Mouse (Mus musculus): ENCODE measurements around the gene Amigo1. TPM values are rescaled to one million over a fixed set of nuclear protein-coding genes. Genes with fewer than 3 reads are reported as not detected.

Gene Amigo1
- polyA plus RNA-seq, 1 experiment from 2014 or later: 7.5 TPM

GRCm38 (mm10) chr3:108164807-108165206 lies 21.3 kb upstream of the Amigo1 start:
- Histone ChIP-seq H3K27ac (replicated peaks) (0 out of 2 replicates have a peak overlapping the region, but pooled peaks have one; percentile 81), H3K4me2 (replicated peaks) (peak overlapping the region; percentile 38; the same call in 1 of the 2 replicates), H3K9ac (replicated peaks) (no peak overlapping the region), H3K27me3 (no peaks in the 10 kb centered on the region; the same call in 1 of the 2 replicates), H3K36me3 (no peaks in the 10 kb centered on the region), H3K4me1 (peaks cover 47% of the 10 kb centered on the region), H3K9me3 (no peaks in the 10 kb centered on the region), H3K4me3 (no peak overlapping the region)
- 30% methylated on average over 9 of the region's 9 CpGs for WGBS
- peak; percentile 65 for ATAC-seq (ENCODE audit: low FRiP score, low read depth)

DNA sequence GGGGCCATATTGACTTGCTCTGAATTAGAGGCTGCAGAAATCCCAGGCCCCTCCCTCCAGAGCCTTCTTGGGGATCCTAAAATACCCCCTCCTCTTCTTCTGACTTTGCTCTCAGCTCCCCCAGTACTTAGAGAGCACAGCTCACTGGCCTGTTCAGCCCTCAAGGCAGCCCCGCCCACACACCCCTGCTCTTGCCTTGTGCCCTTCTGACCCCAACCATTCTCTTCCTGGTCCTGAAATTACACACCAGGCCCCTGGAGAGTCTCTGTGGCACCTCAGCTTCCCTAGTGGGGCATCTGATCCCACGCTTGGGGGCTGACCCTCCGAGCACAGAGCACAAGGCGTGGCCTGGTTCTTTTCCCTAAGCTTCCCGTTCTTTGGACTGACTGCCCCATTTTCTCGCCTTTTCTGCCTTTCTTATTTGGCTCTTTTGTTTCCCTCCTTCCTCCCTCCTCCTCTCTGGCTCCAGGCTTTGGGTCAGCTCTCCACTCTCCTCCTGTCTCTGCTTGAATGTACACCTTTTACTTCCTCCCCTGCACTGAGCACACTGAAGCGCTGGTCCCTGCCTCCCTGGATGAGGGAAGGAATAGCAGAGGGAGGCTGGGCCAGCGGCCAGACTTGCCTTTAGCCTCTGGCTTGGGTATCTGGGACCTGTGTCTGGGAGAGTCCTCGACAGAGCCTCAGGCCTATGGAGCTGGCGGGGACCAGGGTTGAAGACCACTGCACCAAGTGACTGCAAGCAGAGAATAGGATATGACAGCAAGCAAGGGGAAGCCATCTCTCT lies 20.4 kb upstream of the Amigo1 start:
- WGBS: 26% methylated on average over 10 of the region's 10 CpGs
- no peaks in the 10 kb centered on the region; the same call in 1 of the 2 replicates for H3K27me3 ChIP-seq
- H3K36me3 ChIP-seq: no peaks in the 10 kb centered on the region
- no peaks in the 10 kb centered on the region for H3K9me3 ChIP-seq
- ATAC-seq (ENCODE audit: low FRiP score, low read depth): peak; percentile 18; the same call in 1 of the 2 replicates
- H3K4me1 ChIP-seq: peaks cover 47% of the 10 kb centered on the region
- no peak overlapping the region for H3K4me2 ChIP-seq (replicated peaks)
- H3K4me3 ChIP-seq: no peak overlapping the region
- H3K9ac ChIP-seq (replicated peaks): no peak overlapping the region; the same call in 1 of the 2 replicates
- H3K27ac ChIP-seq (replicated peaks): peak overlapping the region; percentile 81

- 12% methylated on average over 9 of the region's 11 CpGs for WGBS
These were observed 19.5 kb upstream of the Amigo1 start for GRCm38 (mm10) chr3:108166486-108167211.

DNA sequence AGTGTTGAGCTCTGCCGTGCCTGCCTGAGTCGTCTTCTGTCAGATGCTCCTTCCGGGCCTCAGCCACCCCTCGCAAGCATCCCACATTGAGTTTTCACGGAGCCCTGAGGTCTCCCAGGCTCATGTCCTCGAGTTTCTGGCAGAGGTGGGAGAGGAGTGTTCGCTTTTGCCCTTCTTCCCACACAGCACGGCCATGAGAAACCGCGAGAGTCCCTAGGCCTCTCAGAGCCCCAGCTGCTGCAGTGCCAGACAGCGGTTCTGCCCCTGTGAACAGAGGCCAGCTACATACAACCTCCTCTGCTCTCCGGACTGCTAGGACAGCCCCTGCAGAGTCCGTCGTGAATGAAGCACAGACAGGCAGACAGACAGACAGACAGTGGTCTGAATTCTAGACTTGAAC lies 18.6 kb upstream of the Amigo1 start:
- Histone ChIP-seq H3K9me3 (no peaks in the 10 kb centered on the region), H3K9ac (replicated peaks) (no peak overlapping the region), H3K4me2 (replicated peaks) (no peak overlapping the region), H3K36me3 (no peaks in the 10 kb centered on the region), H3K27ac (replicated peaks) (peak overlapping the region; percentile 81; the same call in 1 of the 2 replicates), H3K27me3 (no peaks in the 10 kb centered on the region; the same call in 1 of the 2 replicates), H3K4me3 (no peak overlapping the region), H3K4me1 (peaks cover 47% of the 10 kb centered on the region)
- 48% methylated on average over 14 of the region's 14 CpGs for WGBS
- 0 out of 2 replicates have a peak, but pooled peaks have one; percentile 27 for ATAC-seq (ENCODE audit: low FRiP score, low read depth)

More at GRCm38 (mm10) chr3:108166486-108167211, 19.5 kb upstream of the Amigo1 start:
- Histone ChIP-seq H3K4me2 (replicated peaks) (0 out of 2 replicates have a peak overlapping the region, but pooled peaks have one; percentile 24), H3K36me3 (no peaks in the 10 kb centered on the region), H3K4me3 (no peak overlapping the region), H3K4me1 (peaks cover 47% of the 10 kb centered on the region), H3K9ac (replicated peaks) (no peak overlapping the region; the same call in 1 of the 2 replicates), H3K27me3 (no peaks in the 10 kb centered on the region; the same call in 1 of the 2 replicates), H3K27ac (replicated peaks) (peak overlapping the region; percentile 81), H3K9me3 (no peaks in the 10 kb centered on the region)
- peak; percentile 66 for ATAC-seq (ENCODE audit: low FRiP score, low read depth)

DNA sequence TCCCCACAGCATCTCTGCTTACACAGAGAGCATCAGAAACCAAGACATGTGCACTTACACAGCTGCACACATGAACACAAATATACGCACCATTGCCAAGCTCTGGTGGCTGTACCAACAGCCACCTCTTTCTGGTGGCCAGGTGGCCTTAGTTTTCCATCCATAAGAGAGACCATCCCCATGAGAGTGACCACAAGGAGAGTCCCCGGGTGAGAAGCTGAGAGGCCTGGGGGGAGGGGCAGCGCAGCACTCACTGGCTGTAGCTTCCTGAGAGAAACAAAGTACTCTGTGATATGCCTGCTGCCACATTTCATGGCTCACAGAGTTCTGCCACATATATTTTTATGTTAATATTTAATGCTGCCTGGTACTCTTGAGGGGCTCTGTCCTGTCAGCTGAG lies 16.9 kb upstream of the Amigo1 start:
- 45% methylated on average over 3 of the region's 3 CpGs for WGBS
- Histone ChIP-seq H3K9me3 (no peaks in the 10 kb centered on the region), H3K4me3 (no peak overlapping the region), H3K27me3 (no peaks in the 10 kb centered on the region; the same call in none of the 2 replicates), H3K9ac (replicated peaks) (no peak overlapping the region; the same call in 1 of the 2 replicates), H3K4me2 (replicated peaks) (no peak overlapping the region), H3K27ac (replicated peaks) (no peak overlapping the region), H3K36me3 (no peaks in the 10 kb centered on the region), H3K4me1 (peaks cover 49% of the 10 kb centered on the region)
- no peak for ATAC-seq (ENCODE audit: low FRiP score, low read depth)

DNA sequence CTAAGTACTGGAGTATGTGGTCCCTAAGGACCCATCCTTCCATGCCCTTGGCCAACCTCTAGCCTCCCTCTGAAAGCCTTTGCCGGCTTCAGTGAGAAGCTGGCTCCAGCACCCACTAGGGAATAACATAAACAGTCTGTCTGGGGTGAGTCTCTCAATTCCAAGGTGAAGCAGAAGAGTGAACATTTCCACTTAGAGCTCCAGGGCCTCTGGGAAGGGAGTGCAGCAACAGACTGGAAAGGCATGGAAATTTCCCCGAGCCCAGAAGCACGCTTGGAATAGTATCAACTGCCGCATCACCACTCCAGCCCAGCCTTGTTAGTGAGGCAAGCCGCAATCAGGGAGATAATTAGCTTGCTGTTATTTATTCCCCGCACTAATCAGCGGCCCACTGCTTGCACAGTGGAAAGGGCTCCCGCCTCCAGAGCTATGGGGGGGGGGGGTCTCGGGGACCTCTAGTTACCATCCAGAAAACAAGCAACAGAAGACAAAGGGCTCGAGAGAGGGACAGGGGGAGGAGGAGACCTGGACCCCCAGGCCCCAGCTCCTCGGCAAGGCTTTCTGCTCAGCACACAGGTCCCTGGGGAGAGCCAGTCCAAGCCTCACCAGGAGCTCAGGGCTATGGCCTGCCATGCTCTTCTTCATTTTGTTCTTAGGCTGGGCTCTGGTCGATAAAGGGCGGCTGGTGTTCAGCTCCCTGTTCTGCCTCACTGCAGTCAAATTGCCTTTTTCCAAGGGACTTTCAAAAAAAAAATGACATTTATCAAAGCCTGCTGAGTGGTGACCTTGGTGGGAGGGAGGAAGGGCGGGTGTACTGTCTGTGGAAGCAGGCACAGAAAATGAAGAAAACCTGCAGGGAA lies 11.2 kb upstream of the Amigo1 start:
- H3K4me1 ChIP-seq: peaks cover 20% of the 10 kb centered on the region
- 27% methylated on average over 14 of the region's 14 CpGs for WGBS
- no peaks in the 10 kb centered on the region for H3K9me3 ChIP-seq
- H3K4me2 ChIP-seq (replicated peaks): peak overlapping the region; percentile 25; the same call in 1 of the 2 replicates
- no peak overlapping the region for H3K4me3 ChIP-seq
- no peaks in the 10 kb centered on the region; the same call in 1 of the 2 replicates for H3K27me3 ChIP-seq
- H3K9ac ChIP-seq (replicated peaks): 0 out of 2 replicates have a peak overlapping the region, but pooled peaks have one; percentile 34
- H3K36me3 ChIP-seq: no peaks in the 10 kb centered on the region
- peak overlapping the region; percentile 74 for H3K27ac ChIP-seq (replicated peaks)
- ATAC-seq (ENCODE audit: low FRiP score, low read depth): peak; percentile 85

GRCm38 (mm10) chr3:108178756-108179715 lies 7.1 kb upstream of the Amigo1 start:
- no peak for ATAC-seq (ENCODE audit: low FRiP score, low read depth)
- Histone ChIP-seq H3K36me3 (no peaks in the 10 kb centered on the region), H3K27ac (replicated peaks) (no peak overlapping the region), H3K9me3 (no peaks in the 10 kb centered on the region), H3K9ac (replicated peaks) (no peak overlapping the region), H3K4me3 (no peak overlapping the region), H3K4me2 (replicated peaks) (no peak overlapping the region), H3K4me1 (peaks cover 24% of the 10 kb centered on the region), H3K27me3 (no peaks in the 10 kb centered on the region; the same call in 1 of the 2 replicates)
- WGBS: 83% methylated on average over 7 of the region's 7 CpGs

DNA sequence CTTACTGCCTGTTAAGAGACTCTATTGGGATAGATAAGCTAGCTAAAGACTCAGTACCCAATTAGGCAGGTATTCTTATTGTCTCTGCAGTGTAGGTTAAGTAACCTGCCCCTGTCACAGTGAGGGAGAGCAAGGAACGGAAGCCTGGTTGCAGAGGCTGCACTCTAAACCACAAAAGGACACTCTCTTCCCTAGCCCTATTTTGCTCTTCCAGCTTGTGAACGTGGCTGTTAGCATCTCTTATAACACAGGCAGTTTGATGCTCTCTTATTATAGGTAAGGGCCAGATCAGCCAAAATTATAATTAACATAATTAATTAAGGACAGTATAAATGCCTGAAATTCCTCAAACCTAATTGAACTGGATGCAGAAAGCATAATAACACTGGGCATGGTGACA lies 5.6 kb upstream of the Amigo1 start:
- H3K9ac ChIP-seq (replicated peaks): no peak overlapping the region
- peaks cover 8% of the 10 kb centered on the region for H3K27me3 ChIP-seq
- H3K4me1 ChIP-seq: peaks cover 10% of the 10 kb centered on the region
- no peak overlapping the region for H3K4me3 ChIP-seq
- no peaks in the 10 kb centered on the region for H3K36me3 ChIP-seq
- H3K9me3 ChIP-seq: no peaks in the 10 kb centered on the region
- no peak overlapping the region for H3K4me2 ChIP-seq (replicated peaks)
- ATAC-seq (ENCODE audit: low FRiP score, low read depth): no peak
- no peak overlapping the region for H3K27ac ChIP-seq (replicated peaks)
- 51% methylated on average over 2 of the region's 2 CpGs for WGBS

DNA sequence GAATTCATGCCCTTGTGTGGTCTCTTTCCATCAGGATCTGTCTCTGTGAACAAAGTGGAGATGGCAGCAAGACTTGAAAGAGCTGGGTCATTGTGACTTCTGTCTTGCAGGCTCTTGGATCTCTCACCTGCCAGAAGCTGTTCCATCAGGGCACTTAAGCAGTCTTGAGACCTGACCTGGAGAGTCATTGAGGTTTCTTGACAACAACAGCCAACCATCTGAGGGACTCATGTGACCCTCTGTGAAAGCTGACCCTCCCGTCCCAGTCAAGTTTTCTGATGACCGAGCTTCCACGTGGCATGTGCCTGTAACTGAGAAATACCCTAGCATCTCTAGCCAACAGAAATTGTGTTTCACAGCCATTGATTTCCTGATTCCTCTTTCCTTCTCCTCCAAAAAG lies 1.4 kb upstream of the Amigo1 start:
- no peak for ATAC-seq (ENCODE audit: low FRiP score, low read depth)
- Histone ChIP-seq H3K27me3 (peaks cover 19% of the 10 kb centered on the region), H3K9ac (replicated peaks) (no peak overlapping the region), H3K4me1 (peaks cover 25% of the 10 kb centered on the region), H3K36me3 (no peaks in the 10 kb centered on the region), H3K4me3 (no peak overlapping the region), H3K9me3 (no peaks in the 10 kb centered on the region), H3K4me2 (replicated peaks) (no peak overlapping the region), H3K27ac (replicated peaks) (no peak overlapping the region)
- WGBS: 79% methylated on average over 3 of the region's 3 CpGs

DNA sequence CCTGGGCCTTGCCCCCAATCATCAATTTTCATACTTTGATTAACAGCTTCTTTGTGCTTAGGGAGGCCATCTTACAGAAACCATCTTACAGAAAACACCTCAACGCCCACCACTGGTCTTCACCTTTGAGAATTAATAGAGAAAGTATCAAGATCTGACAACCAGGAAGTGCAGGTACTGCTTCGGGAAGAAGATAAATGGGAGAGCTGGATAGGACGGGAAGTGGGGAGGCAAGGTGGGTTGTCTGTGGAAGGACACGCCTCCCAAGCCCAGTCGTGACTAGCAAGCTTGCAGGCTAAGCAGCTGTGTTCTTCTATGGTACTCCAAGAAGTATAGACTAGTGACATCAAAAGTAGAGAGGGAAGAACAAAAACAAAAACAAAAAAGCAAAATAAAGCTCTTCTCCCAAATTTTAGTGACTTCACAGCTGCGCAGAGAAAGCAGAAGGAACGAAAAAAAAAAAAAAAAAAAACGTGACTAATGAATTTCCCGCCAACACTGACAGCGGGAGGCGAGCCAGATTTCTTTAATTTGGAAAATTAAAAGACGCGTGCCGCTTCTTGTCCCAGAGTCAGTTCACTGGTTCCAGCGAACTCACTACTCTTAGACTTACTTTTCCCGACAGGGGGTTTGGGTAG lies 556 bp upstream of the Amigo1 start:
- H3K27me3 ChIP-seq: peaks cover 19% of the 10 kb centered on the region
- H3K4me1 ChIP-seq: peaks cover 22% of the 10 kb centered on the region
- no peaks in the 10 kb centered on the region for H3K9me3 ChIP-seq
- H3K27ac ChIP-seq (replicated peaks): no peak overlapping the region
- H3K4me3 ChIP-seq: peak overlapping the region; percentile 84
- H3K9ac ChIP-seq (replicated peaks): peak overlapping the region; percentile 80; the same call in 1 of the 2 replicates
- H3K4me2 ChIP-seq (replicated peaks): peak overlapping the region; percentile 93
- ATAC-seq (ENCODE audit: low FRiP score, low read depth): no peak
- WGBS: 5% methylated on average over 16 of the region's 16 CpGs
- H3K36me3 ChIP-seq: no peaks in the 10 kb centered on the region
